Mouse (Mus musculus) layer of hippocampus, adult 2 months (tissue): Measurements from ENCODE around the gene Itga6. TPM values are rescaled to one million over a fixed set of nuclear protein-coding genes. Genes with fewer than 3 reads are reported as not detected.

Experiments used
- DNase-seq, 2 experiments: peaks; one replicate each; pipeline ENCODE4 v3.0.0; 2022; ENCODE audit warnings: low spot score in 2 of 2
- H3K27ac ChIP-seq: fragments of 200-600 bp; 2 replicates; pipeline ENCODE4 v1.8.1; 2022
- H3K4me3 ChIP-seq: fragments of 200-600 bp; 2 replicates; pipeline ENCODE4 v1.8.1; 2022; ENCODE audit warnings: mild to moderate bottlenecking
- CTCF ChIP-seq: fragments of 200-600 bp; conservative IDR thresholded peaks from 2 replicates; pipeline ENCODE4 v1.8.1; 2022; ENCODE audit warnings: antibody characterized with exemption, mild to moderate bottlenecking, moderate library complexity
- total RNA-seq, 2 experiments: library from RNA; stranded (reverse); gene quantifications; 2 replicates each; pipeline ENCODE4 v1.2.3; 2021

The Itga6 gene
- total RNA-seq, 2 experiments from 2014 or later, result 21.1 to 25.8 TPM

DNA sequence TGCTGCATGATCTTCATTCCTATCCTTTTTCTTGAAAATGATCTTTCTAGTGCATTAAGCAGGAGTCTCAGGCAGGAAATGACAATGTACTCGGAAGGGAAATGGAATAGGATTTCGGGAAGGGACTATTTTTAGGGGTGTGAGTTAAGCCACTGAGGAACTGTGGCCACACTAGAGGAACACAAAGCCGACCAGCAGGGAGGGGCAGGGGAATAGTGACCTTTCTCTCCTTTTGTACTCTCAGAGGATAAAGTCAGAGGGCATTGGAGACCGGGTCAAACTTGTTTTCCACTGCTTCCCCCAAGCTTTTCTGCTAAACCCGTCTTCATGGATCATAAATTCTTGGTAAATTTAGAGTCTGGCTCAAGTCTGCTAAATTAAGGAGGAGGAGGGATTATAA lies 122.1 kb downstream of the Itga6 start:
- no peak for DNase-seq
- peak overlapping the region; percentile 49; the same call in 1 of the 2 replicates for H3K27ac ChIP-seq
- H3K4me3 ChIP-seq, result no peak overlapping the region
- TF ChIP-seq CTCF, result no peak

DNA sequence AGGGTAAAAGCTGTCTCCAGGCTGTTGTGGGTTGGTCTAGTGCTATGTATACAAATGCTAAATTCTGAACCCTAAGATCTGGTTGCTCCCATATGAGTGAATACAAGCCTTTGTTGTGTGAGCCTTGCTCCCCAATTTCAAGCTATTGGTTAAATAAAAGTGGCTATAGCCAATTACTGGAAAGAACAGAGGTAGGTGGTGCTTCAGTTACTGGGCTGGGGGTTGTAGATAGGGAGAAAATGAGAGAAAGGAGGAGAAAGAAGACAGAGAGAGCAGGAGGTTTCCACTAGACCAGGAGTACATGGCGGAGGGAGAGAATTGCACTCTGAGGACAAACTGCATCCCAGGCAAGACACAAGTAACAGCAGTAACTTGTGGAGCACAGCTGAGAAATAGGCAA lies 122.8 kb downstream of the Itga6 start:
- TF ChIP-seq CTCF, result no peak
- no peak for DNase-seq

DNA sequence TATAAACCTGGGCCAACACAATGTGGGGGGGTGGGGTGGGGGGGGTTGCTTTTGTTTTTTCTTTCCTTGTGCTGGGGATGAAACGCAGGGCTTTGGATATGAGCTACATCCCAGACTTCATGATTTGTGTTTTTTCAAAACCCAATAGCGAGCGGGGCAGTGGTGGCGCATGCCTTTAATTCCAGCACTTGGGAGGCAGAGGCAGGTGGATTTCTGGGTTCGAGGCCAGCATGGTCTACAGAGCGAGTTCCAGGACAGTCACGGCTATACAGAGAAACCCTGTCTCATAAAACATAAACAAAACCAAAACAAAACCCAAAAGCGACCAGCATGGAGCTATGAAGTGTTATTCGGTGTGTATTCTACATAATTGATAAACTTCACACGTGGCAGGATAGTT lies 126.7 kb downstream of the Itga6 start:
- TF ChIP-seq CTCF, result no peak
- Histone ChIP-seq H3K27ac (no peak overlapping the region), H3K4me3 (no peak overlapping the region)
- DNase-seq, result no peak

More for the DNA sequence above, 122.8 kb downstream of the Itga6 start:
- Histone ChIP-seq H3K4me3 (no peak overlapping the region), H3K27ac (peak overlapping the region; percentile 49; the same call in 1 of the 2 replicates)

GRCm38 (mm10) chr2:71872801-71873443 lies 127.5 kb downstream of the Itga6 start, which contains the start of gene Pdk1:
Pdk1 (plus strand) TSS chr2:71873224.
- peak; percentile 98 for DNase-seq
- TF ChIP-seq CTCF, result 0 out of 2 replicates have a peak, but pooled peaks have one; percentile 6

GRCm38 (mm10) chr2:71873474-71874322 lies 128.3 kb downstream of the Itga6 start:
- Histone ChIP-seq H3K4me3 (peak overlapping the region; percentile 93), H3K27ac (peak overlapping the region; percentile 96)
- TF ChIP-seq CTCF, result no peak
- peak in 1 of 2 experiments; percentile 19 for DNase-seq

More at GRCm38 (mm10) chr2:71872801-71873443, 127.5 kb downstream of the Itga6 start, which contains the start of gene Pdk1:
- Histone ChIP-seq H3K27ac (peak within 1 kb of the TSS; percentile 96), H3K4me3 (peak within 1 kb of the TSS; percentile 93)

DNA sequence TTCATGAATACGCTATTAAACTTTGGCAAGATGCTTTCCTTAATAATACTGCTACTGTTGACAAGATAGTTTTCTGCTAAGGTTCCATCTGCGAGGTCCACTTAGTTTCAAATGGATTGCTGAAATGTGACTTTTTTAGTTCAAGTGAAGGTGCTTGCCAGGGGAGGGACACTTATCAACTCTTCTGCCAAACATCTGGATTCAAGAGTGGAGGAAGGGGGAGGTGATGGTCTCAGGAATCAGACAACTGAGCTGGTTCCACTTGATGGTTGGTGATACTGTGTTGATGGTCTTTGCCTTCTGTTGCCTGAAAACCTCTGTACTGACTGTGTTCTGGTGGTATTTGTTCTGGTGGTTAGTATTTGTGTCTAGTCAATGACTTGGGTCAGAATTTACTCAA lies 129.0 kb downstream of the Itga6 start:
- Histone ChIP-seq H3K4me3 (peak overlapping the region; percentile 93; the same call in 1 of the 2 replicates), H3K27ac (no peak overlapping the region)
- DNase-seq, result no peak
- TF ChIP-seq CTCF, result no peak

GRCm38 (mm10) chr2:71874836-71875235 lies 129.4 kb downstream of the Itga6 start:
- H3K4me3 ChIP-seq, result no peak overlapping the region
- DNase-seq, result no peak
- H3K27ac ChIP-seq, result no peak overlapping the region
- TF ChIP-seq CTCF, result no peak

DNA sequence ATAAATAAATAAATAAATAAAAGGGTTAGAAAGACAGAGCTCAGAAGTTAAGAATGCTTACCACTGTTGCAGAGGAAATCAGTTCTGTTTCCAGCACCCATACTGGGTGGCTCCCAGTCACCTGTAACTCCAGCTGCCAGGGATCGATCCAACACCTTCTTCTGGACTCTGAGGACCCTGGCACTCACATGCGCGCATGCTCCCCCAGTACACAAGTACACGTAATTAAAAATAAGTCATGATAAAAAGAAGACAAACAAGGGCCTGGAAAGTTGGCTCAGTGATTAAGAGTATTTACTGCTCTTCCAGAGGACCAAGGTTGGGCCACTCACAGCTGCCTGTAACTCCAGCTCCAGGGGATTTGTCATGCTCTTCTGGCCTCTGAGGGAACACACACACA lies 132.4 kb downstream of the Itga6 start:
- Histone ChIP-seq H3K4me3 (no peak overlapping the region), H3K27ac (no peak overlapping the region)
- TF ChIP-seq CTCF, result no peak
- no peak for DNase-seq

- no peak for DNase-seq
- 0 out of 2 replicates have a peak, but pooled peaks have one; percentile 12 for TF ChIP-seq CTCF
- H3K4me3 ChIP-seq, result no peak overlapping the region
- H3K27ac ChIP-seq, result no peak overlapping the region
These were observed 133.0 kb downstream of the Itga6 start for GRCm38 (mm10) chr2:71878441-71878840.

DNA sequence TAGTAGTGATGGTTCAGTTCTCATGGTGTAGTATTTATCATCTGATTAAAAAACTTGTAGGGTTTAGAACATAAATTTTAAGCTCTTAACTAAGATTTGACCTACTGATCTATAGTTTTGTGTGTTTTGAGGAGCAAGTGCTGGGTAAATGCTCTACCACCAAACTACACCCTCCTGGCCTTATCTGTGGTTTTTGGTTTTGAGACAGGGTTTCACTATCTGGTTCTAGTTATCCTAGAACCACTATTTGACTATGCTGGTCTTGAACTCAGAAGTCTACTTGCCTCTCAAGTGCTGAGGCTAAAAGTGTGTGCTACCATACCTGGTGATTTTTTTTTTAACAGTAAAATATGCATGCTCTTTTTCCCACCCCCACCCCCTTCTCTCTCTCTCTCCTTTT lies 133.5 kb downstream of the Itga6 start:
- Histone ChIP-seq H3K27ac (no peak overlapping the region), H3K4me3 (no peak overlapping the region)
- TF ChIP-seq CTCF, result no peak
- DNase-seq, result no peak

DNA sequence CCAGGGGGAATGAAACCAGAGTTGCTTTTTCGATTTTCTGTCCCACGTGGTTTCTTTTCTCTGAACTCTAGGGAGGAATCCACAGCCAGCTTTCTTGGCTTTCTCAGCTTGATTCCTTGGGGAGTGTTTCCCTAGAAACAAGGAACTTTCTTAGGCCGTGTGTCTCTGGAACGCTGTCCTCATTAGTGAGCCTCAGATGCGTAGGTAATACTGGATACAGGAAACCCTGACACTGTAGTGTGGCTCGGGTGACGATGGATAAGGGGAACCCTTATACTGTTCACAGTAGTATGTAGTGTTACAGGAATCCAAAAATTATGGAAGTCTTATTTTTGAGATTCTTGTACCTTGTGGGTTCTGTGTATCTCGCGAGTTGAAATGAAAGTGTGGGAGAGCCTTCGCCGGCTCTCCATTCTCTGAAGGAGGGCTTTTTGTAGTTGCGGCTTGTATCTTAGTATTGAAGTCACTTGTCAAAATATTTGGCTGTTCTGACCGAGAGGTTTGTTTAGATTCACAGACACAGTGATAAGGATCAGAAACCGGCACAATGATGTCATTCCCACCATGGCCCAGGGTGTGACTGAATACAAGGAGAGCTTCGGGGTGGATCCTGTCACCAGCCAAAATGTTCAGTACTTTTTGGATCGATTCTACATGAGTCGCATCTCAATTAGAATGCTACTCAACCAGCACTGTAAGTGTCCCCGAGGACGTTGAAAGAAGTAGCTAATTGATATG lies 137.7 kb downstream of the Itga6 start:
- H3K4me3 ChIP-seq, result peak overlapping the region; percentile 28
- no peak overlapping the region for H3K27ac ChIP-seq
- no peak for DNase-seq
- TF ChIP-seq CTCF, result no peak

- Histone ChIP-seq H3K27ac (no peak overlapping the region), H3K4me3 (no peak overlapping the region)
- DNase-seq, result no peak
- no peak for TF ChIP-seq CTCF
These were observed 141.9 kb downstream of the Itga6 start for GRCm38 (mm10) chr2:71887269-71887668.

DNA sequence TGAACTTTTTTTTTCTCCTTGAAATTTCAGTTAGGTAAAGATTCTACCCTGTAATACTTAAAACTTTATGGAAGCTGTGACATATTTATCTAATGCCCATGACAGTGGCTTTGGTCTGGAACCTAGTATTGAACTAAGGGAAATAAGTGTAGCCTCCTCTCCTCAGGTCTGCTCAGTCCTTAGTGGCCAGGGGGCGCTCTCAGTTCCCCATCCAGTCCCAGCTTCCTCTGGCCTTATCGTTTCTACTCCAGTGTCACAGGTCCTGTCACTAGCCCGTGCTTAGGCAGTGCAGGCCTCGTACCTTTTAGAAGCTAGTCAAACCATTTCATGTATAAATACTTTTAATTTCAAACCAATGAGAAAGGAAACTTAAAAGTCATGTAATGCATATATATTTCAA lies 143.0 kb downstream of the Itga6 start:
- no peak for DNase-seq
- Histone ChIP-seq H3K27ac (no peak overlapping the region), H3K4me3 (no peak overlapping the region)
- TF ChIP-seq CTCF, result peak; percentile 22
